Mouse (Mus musculus): Measurements from ENCODE around the gene Wnt5a. TPM values are rescaled to one million over a fixed set of nuclear protein-coding genes. Genes with fewer than 3 reads are reported as not detected.

Gene Wnt5a
- total RNA-seq, 2 experiments from 2014 or later: 6.5 to 11.4 TPM

- no peak for DNase-seq (ENCODE audit: low spot score in 2 of 2)
- intact Hi-C loops (cut with DNase I): no loop called here
Observed at GRCm38 (mm10) chr14:28539577-28539976, 35.0 kb downstream of the Wnt5a start.

GRCm38 (mm10) chr14:28542117-28542741 is 37.7 kb downstream of the Wnt5a start:
- DNase-seq (ENCODE audit: low spot score in 2 of 2): no peak
- intact Hi-C loops (cut with DNase I): no loop called here

DNA sequence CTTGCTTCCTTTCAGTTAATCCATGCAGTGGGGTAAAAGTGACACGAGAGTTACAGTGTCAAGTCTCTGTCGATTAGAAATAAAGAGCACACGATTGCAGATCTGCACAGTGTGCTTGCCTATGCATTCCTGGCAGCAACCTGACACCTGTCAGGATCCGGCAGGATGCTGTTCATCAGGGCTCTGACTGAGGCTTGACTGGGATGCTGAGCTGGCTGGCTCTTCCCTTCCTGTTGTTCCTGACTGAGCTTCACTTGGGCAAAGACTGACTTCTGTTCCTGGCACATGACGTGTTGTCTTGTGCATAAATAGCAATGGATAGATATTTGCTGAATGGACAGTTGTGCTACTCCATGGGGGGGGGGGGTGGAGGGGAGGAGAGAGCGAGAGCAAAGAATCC is 57.3 kb downstream of the Wnt5a start:
- intact Hi-C loops (cut with DNase I): no loop called here
- no peak for DNase-seq (ENCODE audit: low spot score in 2 of 2)

All from left cerebral cortex, postnatal 36 days (tissue).